Mouse (Mus musculus): ENCODE data around the gene Ring1. TPM values are rescaled to one million over a fixed set of nuclear protein-coding genes. Genes with fewer than 3 reads are reported as not detected.
A peak's percentile ranks its signal among the peaks of the same experiment; 100 is the strongest.

Ring1 gene
- polyA plus RNA-seq, 1 experiment from 2014 or later = 5.4 TPM

DNA sequence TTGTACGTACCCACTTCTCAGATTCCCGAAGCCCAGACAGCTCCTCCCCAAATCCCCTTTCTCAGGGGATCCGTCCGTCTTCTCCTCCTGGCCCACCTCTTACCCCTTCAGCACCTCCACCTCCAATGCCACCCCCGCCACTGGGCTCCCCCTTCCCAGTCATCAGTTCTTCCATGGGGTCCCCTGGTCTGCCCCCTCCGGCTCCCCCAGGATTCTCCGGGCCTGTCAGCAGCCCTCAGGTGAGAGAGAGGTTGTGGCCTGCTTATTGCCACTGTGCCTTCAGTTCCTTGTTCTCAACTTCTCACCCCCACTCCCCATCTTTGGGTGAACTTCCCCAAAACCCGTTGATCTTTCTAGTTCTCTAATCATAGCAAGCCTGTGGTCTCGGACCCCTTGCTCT, 8.3 kb upstream of the Ring1 start:
- peaks cover 18 to 35% of the 10 kb centered on the region in 2 experiments for H3K4me1 ChIP-seq (ENCODE audit: control insufficient read depth in 2 of 2, insufficient read depth in 2 of 2, low read length in 2 of 2)
- H3K27me3 ChIP-seq (ENCODE audit: control insufficient read depth, insufficient read depth, low read length) = no peaks in the 10 kb centered on the region
- no peaks in the 10 kb centered on the region for H3K9me3 ChIP-seq (ENCODE audit: control insufficient read depth, low read length)
- peak overlapping the region; percentile 78 to 90 for H3K4me3 ChIP-seq (ENCODE audit: control insufficient read depth in 1 of 2, insufficient read depth in 1 of 2, low read depth in 1 of 2, low read length in 2 of 2)
- H3K27ac ChIP-seq (replicated peaks in 1 of 2; ENCODE audit: control insufficient read depth in 1 of 2, insufficient read depth in 1 of 2, low read depth in 2 of 2, low read length in 2 of 2) = peak overlapping the region in 1 of 2 experiments; percentile 94; a peak in 2 of 4 replicates
- H3K9ac ChIP-seq (ENCODE audit: low read length) = peak overlapping the region; percentile 92
- H3K36me3 ChIP-seq (ENCODE audit: control insufficient read depth, insufficient read depth, low read length) = peaks cover 66% of the 10 kb centered on the region
- ATAC-seq (ENCODE audit: insufficient number of reproducible peaks, insufficient read depth, low FRiP score, low read depth) = no peak
- WGBS = 61% methylated on average over 9 of the region's 9 CpGs
- H3K4me2 ChIP-seq (ENCODE audit: low read length) = peak overlapping the region; percentile 81

DNA sequence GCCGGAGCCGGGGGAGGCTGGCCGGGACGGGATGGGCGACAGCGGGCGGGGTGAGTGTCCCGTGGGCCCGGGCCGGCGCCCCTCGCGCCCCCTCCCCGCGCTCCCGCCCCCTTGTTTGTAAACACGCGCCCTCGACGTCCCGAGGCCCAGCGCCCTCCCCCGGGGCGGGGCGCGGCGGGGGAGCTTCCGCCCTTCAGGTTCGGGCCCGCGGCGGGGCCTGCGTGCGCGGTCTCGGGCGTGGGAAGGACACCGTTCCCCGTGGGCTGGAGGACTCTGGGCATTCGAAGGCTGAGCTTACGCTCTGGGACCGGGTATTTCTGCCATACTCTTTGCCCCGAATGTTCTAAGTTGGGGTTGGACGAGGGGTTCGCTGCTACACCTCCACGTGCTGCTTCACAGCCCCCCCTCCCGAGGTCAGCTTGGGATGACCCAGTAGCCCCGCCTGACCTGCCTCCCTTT, 7.7 kb upstream of the Ring1 start:
- ATAC-seq (ENCODE audit: insufficient number of reproducible peaks, insufficient read depth, low FRiP score, low read depth) = peak; percentile 5; the same call in 1 of the 2 replicates
- peaks cover 19 to 38% of the 10 kb centered on the region in 2 experiments for H3K4me1 ChIP-seq (ENCODE audit: control insufficient read depth in 2 of 2, insufficient read depth in 2 of 2, low read length in 2 of 2)

DNA sequence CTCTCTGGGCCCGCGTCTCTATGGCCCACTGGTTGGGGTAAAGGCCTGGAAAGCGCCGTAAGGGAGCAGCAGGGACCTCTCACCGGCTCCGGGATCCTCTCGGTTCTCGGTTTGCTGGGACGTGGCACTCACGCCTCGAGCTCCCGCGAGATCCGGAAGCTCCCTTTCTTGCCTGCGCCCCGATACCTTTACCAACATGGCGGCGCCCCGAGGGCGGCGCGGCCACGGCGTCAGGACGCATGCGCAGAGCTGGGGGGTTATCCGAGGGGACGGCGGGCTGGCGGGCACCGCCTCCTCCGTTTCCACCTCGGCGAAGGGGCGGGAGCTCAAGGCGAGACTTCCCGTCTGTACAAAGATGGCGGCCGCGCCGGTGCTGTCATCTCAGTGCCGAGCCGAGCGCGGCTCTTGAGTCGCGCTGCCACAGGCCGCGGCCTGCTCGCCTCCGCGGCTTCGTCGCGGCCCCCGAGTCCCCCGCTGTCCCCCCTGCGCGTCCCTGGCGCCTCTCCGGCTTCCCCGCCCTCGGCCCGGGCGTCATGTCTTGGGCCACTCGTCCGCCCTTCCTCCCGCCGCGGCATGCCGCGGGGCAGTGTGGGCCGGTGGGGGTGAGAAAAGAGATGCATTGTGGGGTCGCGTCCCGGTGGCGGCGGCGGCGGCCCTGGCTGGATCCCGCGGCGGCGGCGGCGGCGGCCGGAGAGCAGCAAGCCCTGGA, 7.1 kb upstream of the Ring1 start, which contains the start of the genes Slc39a7 and Rxrb:
Gene Slc39a7, minus strand, starts transcription at position 218 of the 709 bp plus-strand sequence.
Gene Rxrb, plus strand, starts transcription at position 348 of the 709 bp plus-strand sequence.
- Histone ChIP-seq H3K27ac (replicated peaks in 1 of 2; ENCODE audit: control insufficient read depth in 1 of 2, insufficient read depth in 1 of 2, low read depth in 2 of 2, low read length in 2 of 2) (peak within 1 kb of the TSS; percentile 88 to 94), H3K4me3 (ENCODE audit: control insufficient read depth in 1 of 2, insufficient read depth in 1 of 2, low read depth in 1 of 2, low read length in 2 of 2) (peak within 1 kb of the TSS; percentile 78 to 90), H3K9me3 (ENCODE audit: control insufficient read depth, low read length) (no peaks in the 10 kb centered on the region), H3K4me1 (ENCODE audit: control insufficient read depth in 2 of 2, insufficient read depth in 2 of 2, low read length in 2 of 2) (peaks cover 25 to 44% of the 10 kb centered on the region in 2 experiments), H3K27me3 (ENCODE audit: control insufficient read depth, insufficient read depth, low read length) (no peaks in the 10 kb centered on the region), H3K4me2 (ENCODE audit: low read length) (peak within 1 kb of the TSS; percentile 81), H3K9ac (ENCODE audit: low read length) (peak within 1 kb of the TSS; percentile 92), H3K36me3 (ENCODE audit: control insufficient read depth, insufficient read depth, low read length) (peaks cover 54% of the 10 kb centered on the region)
- WGBS = under 1% methylated on average over 55 of the region's 88 CpGs
- ATAC-seq (ENCODE audit: insufficient number of reproducible peaks, insufficient read depth, low FRiP score, low read depth) = peak; percentile 80

More for the DNA sequence above, 7.7 kb upstream of the Ring1 start:
- Histone ChIP-seq H3K9me3 (ENCODE audit: control insufficient read depth, low read length) (no peaks in the 10 kb centered on the region), H3K4me2 (ENCODE audit: low read length) (peak overlapping the region; percentile 81), H3K36me3 (ENCODE audit: control insufficient read depth, insufficient read depth, low read length) (peaks cover 60% of the 10 kb centered on the region), H3K4me3 (ENCODE audit: control insufficient read depth in 1 of 2, insufficient read depth in 1 of 2, low read depth in 1 of 2, low read length in 2 of 2) (peak overlapping the region; percentile 78 to 90), H3K27ac (replicated peaks in 1 of 2; ENCODE audit: control insufficient read depth in 1 of 2, insufficient read depth in 1 of 2, low read depth in 2 of 2, low read length in 2 of 2) (peak overlapping the region; percentile 1 to 94), H3K9ac (ENCODE audit: low read length) (peak overlapping the region; percentile 92), H3K27me3 (ENCODE audit: control insufficient read depth, insufficient read depth, low read length) (no peaks in the 10 kb centered on the region)
- 0% methylated on average over 45 of the region's 48 CpGs for WGBS

DNA sequence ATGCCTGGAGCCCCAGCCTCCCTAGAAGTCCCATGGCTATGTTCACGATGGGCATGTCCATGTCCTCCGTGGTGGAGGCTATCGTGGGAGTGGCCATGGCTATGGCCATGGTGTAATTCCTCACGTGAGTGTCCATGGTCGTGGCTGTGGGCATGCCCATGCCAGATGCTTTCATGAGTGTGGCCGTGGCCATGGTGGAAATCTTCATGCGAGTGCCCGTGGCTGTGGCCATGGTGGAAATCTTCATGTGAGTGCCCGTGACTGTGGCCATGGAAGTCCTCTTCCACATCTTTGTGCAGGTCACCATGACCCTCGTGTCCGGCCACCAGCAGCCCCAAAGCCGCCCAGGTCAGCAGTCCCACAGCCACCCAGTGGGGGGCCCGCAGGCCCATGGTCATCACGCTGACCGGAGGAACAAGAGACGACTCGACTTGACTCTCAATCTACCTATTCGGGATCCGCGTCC, 6.4 kb upstream of the Ring1 start:
- peak overlapping the region; percentile 81 for H3K4me2 ChIP-seq (ENCODE audit: low read length)
- H3K4me1 ChIP-seq (ENCODE audit: control insufficient read depth in 2 of 2, insufficient read depth in 2 of 2, low read length in 2 of 2) = peaks cover 25 to 46% of the 10 kb centered on the region in 2 experiments
- peak; percentile 0; the same call in 1 of the 2 replicates for ATAC-seq (ENCODE audit: insufficient number of reproducible peaks, insufficient read depth, low FRiP score, low read depth)
- WGBS = 4% methylated on average over 20 of the region's 20 CpGs
- H3K27ac ChIP-seq (replicated peaks in 1 of 2; ENCODE audit: control insufficient read depth in 1 of 2, insufficient read depth in 1 of 2, low read depth in 2 of 2, low read length in 2 of 2) = peak overlapping the region; percentile 85 to 94
- peaks cover 47% of the 10 kb centered on the region for H3K36me3 ChIP-seq (ENCODE audit: control insufficient read depth, insufficient read depth, low read length)
- H3K9ac ChIP-seq (ENCODE audit: low read length) = peak overlapping the region; percentile 92
- no peaks in the 10 kb centered on the region for H3K9me3 ChIP-seq (ENCODE audit: control insufficient read depth, low read length)
- H3K4me3 ChIP-seq (ENCODE audit: control insufficient read depth in 1 of 2, insufficient read depth in 1 of 2, low read depth in 1 of 2, low read length in 2 of 2) = peak overlapping the region; percentile 78 to 90
- no peaks in the 10 kb centered on the region for H3K27me3 ChIP-seq (ENCODE audit: control insufficient read depth, insufficient read depth, low read length)

DNA sequence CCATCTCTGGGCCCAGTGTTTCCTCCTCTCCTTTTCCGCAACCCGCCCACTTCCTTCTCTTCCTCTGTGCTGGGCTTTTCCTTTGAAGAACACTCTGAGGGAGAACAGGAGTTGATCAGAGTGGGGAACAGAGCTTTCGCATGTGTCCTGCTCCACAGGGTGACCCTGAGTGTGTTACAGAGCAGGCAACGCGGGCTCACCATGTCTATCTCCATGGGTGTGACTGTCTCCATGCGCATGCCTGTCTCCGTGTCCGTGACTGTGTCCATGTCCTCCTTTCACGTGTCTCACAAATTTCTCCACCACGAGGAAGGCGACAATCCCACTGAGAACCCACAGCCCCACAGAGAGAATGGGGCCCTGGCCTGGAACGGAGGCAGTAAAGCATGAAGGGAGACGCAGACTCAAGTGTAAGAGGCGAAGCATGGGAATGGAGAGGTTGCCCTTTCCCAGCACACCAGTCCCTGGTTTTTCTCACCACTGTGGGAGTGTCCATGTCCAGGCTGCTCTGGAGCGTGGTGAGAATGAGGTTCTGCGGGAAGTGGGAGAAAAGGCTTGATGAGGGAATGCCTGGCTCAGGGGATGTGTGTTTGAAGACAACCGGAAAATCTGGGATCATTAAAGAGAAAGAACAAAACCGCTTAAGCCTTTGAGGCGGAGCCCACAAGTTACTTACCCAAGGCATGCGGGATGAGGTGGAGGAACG, 5.6 kb upstream of the Ring1 start:
- WGBS = 79% methylated on average over 21 of the region's 21 CpGs
- peaks cover 39% of the 10 kb centered on the region for H3K36me3 ChIP-seq (ENCODE audit: control insufficient read depth, insufficient read depth, low read length)
- peaks cover 27 to 54% of the 10 kb centered on the region in 2 experiments for H3K4me1 ChIP-seq (ENCODE audit: control insufficient read depth in 2 of 2, insufficient read depth in 2 of 2, low read length in 2 of 2)
- H3K4me2 ChIP-seq (ENCODE audit: low read length) = peak overlapping the region; percentile 81
- H3K9me3 ChIP-seq (ENCODE audit: control insufficient read depth, low read length) = no peaks in the 10 kb centered on the region
- no peaks in the 10 kb centered on the region for H3K27me3 ChIP-seq (ENCODE audit: control insufficient read depth, insufficient read depth, low read length)
- 0 out of 4 replicates have a peak overlapping the region, but pooled peaks of 1 of the 2 experiments have one; percentile 94 for H3K27ac ChIP-seq (replicated peaks in 1 of 2; ENCODE audit: control insufficient read depth in 1 of 2, insufficient read depth in 1 of 2, low read depth in 2 of 2, low read length in 2 of 2)
- peak overlapping the region; percentile 78 to 90 for H3K4me3 ChIP-seq (ENCODE audit: control insufficient read depth in 1 of 2, insufficient read depth in 1 of 2, low read depth in 1 of 2, low read length in 2 of 2)
- peak overlapping the region; percentile 92 for H3K9ac ChIP-seq (ENCODE audit: low read length)
- no peak for ATAC-seq (ENCODE audit: insufficient number of reproducible peaks, insufficient read depth, low FRiP score, low read depth)

DNA sequence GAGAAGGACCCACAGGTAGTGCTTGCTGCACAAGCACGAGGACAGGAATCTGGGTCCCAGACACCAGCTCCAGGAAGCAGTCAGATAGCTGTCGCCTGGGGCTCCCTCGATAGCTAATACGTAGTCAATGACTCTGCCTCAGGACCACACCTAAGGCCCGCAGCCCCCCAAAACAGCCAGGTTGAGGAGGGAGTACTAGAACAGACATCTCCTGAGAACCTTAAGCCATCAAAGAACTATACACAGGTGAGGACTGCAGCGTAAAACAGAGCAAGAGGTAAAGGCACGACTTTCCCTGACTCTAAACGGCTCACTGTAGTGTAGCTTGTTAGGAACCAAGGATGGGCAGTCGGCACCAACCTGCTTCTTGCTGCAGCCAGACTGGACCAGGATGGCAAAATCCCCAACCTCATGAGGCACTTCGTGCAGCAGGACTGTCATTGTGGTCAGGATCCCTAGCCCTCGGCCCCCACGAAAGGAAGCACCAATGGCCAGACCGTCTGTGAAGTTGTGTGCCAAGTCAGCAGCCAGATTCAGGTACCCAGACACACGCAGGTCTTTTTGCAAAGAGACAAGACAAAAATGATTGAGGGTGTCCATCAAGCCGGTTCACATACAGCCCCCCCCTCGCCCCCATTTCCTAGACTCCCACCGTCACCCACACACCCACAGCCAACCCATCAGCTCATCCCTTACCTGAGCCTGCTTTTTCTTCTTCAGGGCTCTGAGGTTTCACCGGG, 4.8 kb upstream of the Ring1 start:
- no peaks in the 10 kb centered on the region for H3K27me3 ChIP-seq (ENCODE audit: control insufficient read depth, insufficient read depth, low read length)
- H3K9me3 ChIP-seq (ENCODE audit: control insufficient read depth, low read length) = no peaks in the 10 kb centered on the region
- H3K9ac ChIP-seq (ENCODE audit: low read length) = peak overlapping the region; percentile 92; the same call in 1 of the 2 replicates
- H3K4me3 ChIP-seq (ENCODE audit: control insufficient read depth in 1 of 2, insufficient read depth in 1 of 2, low read depth in 1 of 2, low read length in 2 of 2) = peak overlapping the region in 1 of 2 experiments; percentile 78; a peak in 1 of 4 replicates
- ATAC-seq (ENCODE audit: insufficient number of reproducible peaks, insufficient read depth, low FRiP score, low read depth) = no peak
- peaks cover 34% of the 10 kb centered on the region for H3K36me3 ChIP-seq (ENCODE audit: control insufficient read depth, insufficient read depth, low read length)
- H3K4me2 ChIP-seq (ENCODE audit: low read length) = peak overlapping the region; percentile 81
- peaks cover 27 to 54% of the 10 kb centered on the region in 2 experiments for H3K4me1 ChIP-seq (ENCODE audit: control insufficient read depth in 2 of 2, insufficient read depth in 2 of 2, low read length in 2 of 2)
- 86% methylated on average over 18 of the region's 18 CpGs for WGBS
- no peak overlapping the region for H3K27ac ChIP-seq (replicated peaks in 1 of 2; ENCODE audit: control insufficient read depth in 1 of 2, insufficient read depth in 1 of 2, low read depth in 2 of 2, low read length in 2 of 2)

Data from heart, embryonic 14.5 days (tissue).